Mouse (Mus musculus): ENCODE results near the gene Golga3. TPM values are rescaled to one million over a fixed set of nuclear protein-coding genes. Genes with fewer than 3 reads are reported as not detected.
A peak's percentile ranks its signal among the peaks of the same experiment; 100 is the strongest.

The Golga3 gene
- polyA plus RNA-seq (2014; fragmentation: Nextera tagmentation; extraction: Ambion mirVana): 23.2 and 24.0 TPM in 2 replicates

- Histone ChIP-seq H3K4me2 (ENCODE audit: low read depth) (peak within 1 kb of the TSS; percentile 73), H3K9me3 (ENCODE audit: control insufficient read depth, low read length) (no peaks in the 10 kb centered on the region), H3K9ac (ENCODE audit: low read length) (peak within 1 kb of the TSS; percentile 55), H3K27ac (ENCODE audit: low read depth, low read length) (no peak within 1 kb of the TSS), H3K4me3 (ENCODE audit: low read depth, low read length) (peak within 1 kb of the TSS; percentile 61), H3K4me1 (ENCODE audit: control insufficient read depth, insufficient read depth, low read length) (peaks cover 7% of the 10 kb centered on the region), H3K27me3 (ENCODE audit: control insufficient read depth, insufficient read depth, low read length) (no peaks in the 10 kb centered on the region), H3K36me3 (ENCODE audit: control insufficient read depth, insufficient read depth, low read length) (peaks cover 4% of the 10 kb centered on the region; the same call in 1 of the 2 replicates)
- 0% methylated on average over 40 of the region's 41 CpGs for WGBS
- ATAC-seq (ENCODE audit: insufficient read depth, low FRiP score, low TSS enrichment): peak; percentile 99
- peak; percentile 95 for DNase-seq (ENCODE audit: low spot score)
Measured at GRCm38 (mm10) chr5:110176362-110177020, at the start of gene Golga3. Gene Golga3 (plus strand): TSS chr5:110176701.

- Histone ChIP-seq H3K9me3 (ENCODE audit: control insufficient read depth, low read length) (no peaks in the 10 kb centered on the region), H3K4me3 (ENCODE audit: low read depth, low read length) (peak within 1 kb of the TSS; percentile 80), H3K36me3 (ENCODE audit: control insufficient read depth, insufficient read depth, low read length) (no peaks in the 10 kb centered on the region), H3K9ac (ENCODE audit: low read length) (peak within 1 kb of the TSS; percentile 78), H3K27ac (ENCODE audit: low read depth, low read length) (0 out of 2 replicates have a peak within 1 kb of the TSS, but pooled peaks have one; percentile 20), H3K27me3 (ENCODE audit: control insufficient read depth, insufficient read depth, low read length) (no peaks in the 10 kb centered on the region), H3K4me2 (ENCODE audit: low read depth) (peak within 1 kb of the TSS; percentile 70), H3K4me1 (ENCODE audit: control insufficient read depth, insufficient read depth, low read length) (no peaks in the 10 kb centered on the region; the same call in 1 of the 2 replicates)
- ATAC-seq (ENCODE audit: insufficient read depth, low FRiP score, low TSS enrichment) (peak; percentile 99), DNase-seq (ENCODE audit: low spot score) (peak; percentile 98)
- 5% methylated on average over 46 of the region's 46 CpGs for WGBS
Measured at GRCm38 (mm10) chr5:110135293-110136086, 41.0 kb upstream of the Golga3 start, which contains the start of gene Chfr. Gene Chfr (plus strand): TSS chr5:110135842.

GRCm38 (mm10) chr5:110136087-110136464, 40.4 kb upstream of the Golga3 start:
- H3K27ac ChIP-seq (ENCODE audit: low read depth, low read length): 0 out of 2 replicates have a peak overlapping the region, but pooled peaks have one; percentile 20
- H3K9ac ChIP-seq (ENCODE audit: low read length): peak overlapping the region; percentile 78
- H3K4me3 ChIP-seq (ENCODE audit: low read depth, low read length): peak overlapping the region; percentile 80
- ATAC-seq (ENCODE audit: insufficient read depth, low FRiP score, low TSS enrichment): peak; percentile 56; the same call in 1 of the 2 replicates
- peak overlapping the region; percentile 70 for H3K4me2 ChIP-seq (ENCODE audit: low read depth)
- H3K9me3 ChIP-seq (ENCODE audit: control insufficient read depth, low read length): no peaks in the 10 kb centered on the region
- no peaks in the 10 kb centered on the region for H3K36me3 ChIP-seq (ENCODE audit: control insufficient read depth, insufficient read depth, low read length)
- no peaks in the 10 kb centered on the region for H3K27me3 ChIP-seq (ENCODE audit: control insufficient read depth, insufficient read depth, low read length)
- no peak for DNase-seq (ENCODE audit: low spot score)
- WGBS: 8% methylated on average over 18 of the region's 18 CpGs
- H3K4me1 ChIP-seq (ENCODE audit: control insufficient read depth, insufficient read depth, low read length): no peaks in the 10 kb centered on the region; the same call in 1 of the 2 replicates

DNA sequence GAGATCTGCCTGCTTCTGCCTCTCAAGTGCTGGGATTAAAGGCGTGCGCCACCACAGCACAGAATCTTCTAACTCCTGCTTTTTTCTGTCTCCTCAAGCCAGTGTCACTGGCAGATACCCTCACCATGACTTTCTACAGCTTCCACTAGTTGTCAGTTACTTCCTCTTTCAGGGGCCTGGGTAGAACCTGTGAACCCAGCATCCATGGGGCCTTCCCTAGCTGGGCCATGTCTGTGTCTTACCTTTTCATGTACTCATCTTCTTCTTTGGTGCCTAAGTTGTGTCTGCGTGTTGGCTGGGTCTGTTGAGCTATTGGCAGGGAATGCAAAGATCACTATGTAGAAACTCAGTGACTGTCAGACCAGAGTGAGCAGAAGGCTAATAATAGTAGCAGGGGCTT, 38.7 kb upstream of the Golga3 start:
- Histone ChIP-seq H3K36me3 (ENCODE audit: control insufficient read depth, insufficient read depth, low read length) (no peaks in the 10 kb centered on the region), H3K9me3 (ENCODE audit: control insufficient read depth, low read length) (no peaks in the 10 kb centered on the region), H3K4me2 (ENCODE audit: low read depth) (no peak overlapping the region), H3K9ac (ENCODE audit: low read length) (no peak overlapping the region), H3K27ac (ENCODE audit: low read depth, low read length) (no peak overlapping the region), H3K4me1 (ENCODE audit: control insufficient read depth, insufficient read depth, low read length) (no peaks in the 10 kb centered on the region; the same call in 1 of the 2 replicates), H3K27me3 (ENCODE audit: control insufficient read depth, insufficient read depth, low read length) (no peaks in the 10 kb centered on the region), H3K4me3 (ENCODE audit: low read depth, low read length) (no peak overlapping the region)
- ATAC-seq (ENCODE audit: insufficient read depth, low FRiP score, low TSS enrichment): no peak
- WGBS: 97% methylated on average over 3 of the region's 3 CpGs
- DNase-seq (ENCODE audit: low spot score): no peak

- Histone ChIP-seq H3K4me3 (ENCODE audit: low read depth, low read length) (no peak overlapping the region), H3K9ac (ENCODE audit: low read length) (no peak overlapping the region), H3K4me2 (ENCODE audit: low read depth) (no peak overlapping the region), H3K4me1 (ENCODE audit: control insufficient read depth, insufficient read depth, low read length) (no peaks in the 10 kb centered on the region; the same call in 1 of the 2 replicates), H3K27me3 (ENCODE audit: control insufficient read depth, insufficient read depth, low read length) (no peaks in the 10 kb centered on the region), H3K9me3 (ENCODE audit: control insufficient read depth, low read length) (no peaks in the 10 kb centered on the region), H3K36me3 (ENCODE audit: control insufficient read depth, insufficient read depth, low read length) (peaks cover 4% of the 10 kb centered on the region), H3K27ac (ENCODE audit: low read depth, low read length) (no peak overlapping the region)
- DNase-seq (ENCODE audit: low spot score): no peak
- ATAC-seq (ENCODE audit: insufficient read depth, low FRiP score, low TSS enrichment): no peak
- 95% methylated on average over 3 of the region's 3 CpGs for WGBS
Measured at GRCm38 (mm10) chr5:110139325-110139724, 37.2 kb upstream of the Golga3 start.

DNA sequence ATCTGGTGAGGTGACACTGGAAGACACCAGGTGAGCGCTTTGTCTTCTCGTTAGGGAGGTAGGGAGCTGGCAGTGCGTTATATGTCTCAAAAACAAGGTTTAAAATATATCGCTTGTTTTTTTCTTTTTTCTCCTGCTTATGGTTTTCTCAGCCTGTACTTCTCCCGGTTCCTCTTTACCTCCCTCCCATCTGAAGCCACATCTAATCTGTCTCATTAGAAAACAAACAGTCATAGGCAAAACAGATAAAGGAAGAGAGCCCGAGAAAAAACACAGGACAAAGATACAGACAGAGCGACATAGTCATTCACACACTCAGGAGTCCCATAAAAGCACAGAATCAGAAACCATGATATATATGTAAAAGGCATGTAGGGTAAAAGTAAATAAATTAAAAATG, 36.1 kb upstream of the Golga3 start:
- H3K27me3 ChIP-seq (ENCODE audit: control insufficient read depth, insufficient read depth, low read length): no peaks in the 10 kb centered on the region
- DNase-seq (ENCODE audit: low spot score): no peak
- no peaks in the 10 kb centered on the region; the same call in 1 of the 2 replicates for H3K4me1 ChIP-seq (ENCODE audit: control insufficient read depth, insufficient read depth, low read length)
- H3K4me2 ChIP-seq (ENCODE audit: low read depth): no peak overlapping the region
- ATAC-seq (ENCODE audit: insufficient read depth, low FRiP score, low TSS enrichment): no peak
- H3K36me3 ChIP-seq (ENCODE audit: control insufficient read depth, insufficient read depth, low read length): peaks cover 7% of the 10 kb centered on the region
- H3K27ac ChIP-seq (ENCODE audit: low read depth, low read length): no peak overlapping the region
- H3K9ac ChIP-seq (ENCODE audit: low read length): no peak overlapping the region
- H3K4me3 ChIP-seq (ENCODE audit: low read depth, low read length): no peak overlapping the region
- 94% methylated on average over 7 of the region's 7 CpGs for WGBS
- no peaks in the 10 kb centered on the region for H3K9me3 ChIP-seq (ENCODE audit: control insufficient read depth, low read length)

- no peak for ATAC-seq (ENCODE audit: insufficient read depth, low FRiP score, low TSS enrichment)
- WGBS: 94% methylated on average over 2 of the region's 2 CpGs
- Histone ChIP-seq H3K36me3 (ENCODE audit: control insufficient read depth, insufficient read depth, low read length) (peaks cover 8% of the 10 kb centered on the region), H3K4me2 (ENCODE audit: low read depth) (no peak overlapping the region), H3K27me3 (ENCODE audit: control insufficient read depth, insufficient read depth, low read length) (no peaks in the 10 kb centered on the region), H3K9me3 (ENCODE audit: control insufficient read depth, low read length) (no peaks in the 10 kb centered on the region), H3K27ac (ENCODE audit: low read depth, low read length) (no peak overlapping the region), H3K4me3 (ENCODE audit: low read depth, low read length) (no peak overlapping the region), H3K4me1 (ENCODE audit: control insufficient read depth, insufficient read depth, low read length) (no peaks in the 10 kb centered on the region), H3K9ac (ENCODE audit: low read length) (no peak overlapping the region)
- DNase-seq (ENCODE audit: low spot score): no peak
Measured at GRCm38 (mm10) chr5:110142309-110142708, 34.2 kb upstream of the Golga3 start.

DNA sequence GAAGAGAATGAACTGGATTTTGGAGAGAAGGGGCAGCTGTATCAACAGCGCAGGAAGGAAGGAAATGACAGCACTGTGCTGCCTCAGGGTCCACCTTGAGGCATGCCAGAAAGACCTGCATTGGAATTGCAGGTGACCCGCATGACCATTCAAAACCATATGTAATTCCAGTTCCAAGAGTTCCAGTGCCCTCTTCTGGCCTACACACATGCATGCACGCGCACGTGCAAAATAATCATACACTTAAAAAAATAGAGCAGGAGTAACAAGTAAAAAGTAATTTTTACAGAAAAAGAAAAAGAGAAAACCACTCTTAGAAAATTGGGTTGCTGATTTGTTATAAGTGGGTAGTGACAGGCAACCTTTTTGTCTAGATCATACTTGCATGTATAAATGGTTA, 33.5 kb upstream of the Golga3 start:
- H3K27ac ChIP-seq (ENCODE audit: low read depth, low read length): no peak overlapping the region
- no peak overlapping the region for H3K9ac ChIP-seq (ENCODE audit: low read length)
- H3K4me1 ChIP-seq (ENCODE audit: control insufficient read depth, insufficient read depth, low read length): no peaks in the 10 kb centered on the region
- no peaks in the 10 kb centered on the region for H3K9me3 ChIP-seq (ENCODE audit: control insufficient read depth, low read length)
- peaks cover 9% of the 10 kb centered on the region for H3K36me3 ChIP-seq (ENCODE audit: control insufficient read depth, insufficient read depth, low read length)
- WGBS: 87% methylated on average over 5 of the region's 5 CpGs
- H3K4me2 ChIP-seq (ENCODE audit: low read depth): no peak overlapping the region
- ATAC-seq (ENCODE audit: insufficient read depth, low FRiP score, low TSS enrichment) (no peak), DNase-seq (ENCODE audit: low spot score) (no peak)
- no peaks in the 10 kb centered on the region for H3K27me3 ChIP-seq (ENCODE audit: control insufficient read depth, insufficient read depth, low read length)
- no peak overlapping the region for H3K4me3 ChIP-seq (ENCODE audit: low read depth, low read length)

Data from neural tube, embryonic 11.5 days (tissue).